Mouse (Mus musculus): ENCODE results near the gene Mrgprb1.
"Not testable (repeated sequence)": the region's sequence is repeated elsewhere in the genome, so short reads cannot be mapped to it uniquely, and the experiment has no call there.

Mrgprb1 gene

GRCm38 (mm10) chr7:48456242-48456641 is at the start of gene Mrgprb1:
Mrgprb1 (minus strand) TSS chr7:48456342.
- in situ Hi-C loops (cut with MboI; ENCODE audit: unreplicated experiment in 2 of 2): no loop called here

- in situ Hi-C loops (cut with MboI; ENCODE audit: unreplicated experiment in 2 of 2): no loop called here
These were observed 43.1 kb upstream of the Mrgprb1 start, which contains the start of gene Mrgprx2 for GRCm38 (mm10) chr7:48499221-48499620. Mrgprx2 (minus strand) TSS chr7:48499321.

DNA sequence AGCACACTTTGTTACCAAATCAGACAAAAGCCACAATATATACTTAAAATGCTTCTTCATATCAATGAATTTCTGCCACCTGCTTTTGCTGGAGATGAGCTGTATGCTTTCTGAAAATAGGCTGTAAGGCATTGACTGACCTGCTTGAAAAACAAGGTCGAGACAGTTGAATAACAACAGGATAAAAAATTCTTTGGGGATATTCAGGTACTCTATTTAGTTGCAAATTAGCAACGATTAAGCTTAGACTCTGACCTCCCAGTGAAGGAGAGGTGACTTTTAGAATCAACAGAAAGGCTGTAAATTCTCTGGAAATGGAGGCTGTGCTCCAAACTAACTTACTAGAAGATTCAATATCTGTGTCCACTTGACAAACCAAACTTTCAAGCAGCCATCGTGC is 19.6 kb downstream of the Mrgprb1 start:
- in situ Hi-C loops (cut with MboI; ENCODE audit: unreplicated experiment in 2 of 2): no loop called here

- in situ Hi-C loops (cut with MboI; ENCODE audit: unreplicated experiment in 2 of 2): not testable (repeated sequence)
These were observed 20.2 kb downstream of the Mrgprb1 start for GRCm38 (mm10) chr7:48435936-48436335.

Measured in v-Abl transformed pro-B cells (cell line).